In genomic region chr4:88033216-88033653, GRCm38 (mm10) we compare ENCODE assay signal across 1 mouse cellular context.
A peak's percentile ranks its signal among the peaks of the same experiment; 100 is the strongest.
TF ChIP-seq lines count a peak whose summit lies in the region.

Mllt3 (minus strand) TSS chr4:88033364.

TF ChIP-seq in CH12.LX, 34 proteins besides CTCF, POLR2A, EP300 and RAD21 (continued from another document):
- TF ChIP-seq ELF1 (IDR thresholded peaks at IDR 0.05; ENCODE audit: low read depth, low read length) (peak; percentile 36; the same call in 1 of the 2 replicates), TBP (conservative IDR thresholded peaks at IDR 0.05; ENCODE audit: low read depth, low read length) (no peak), SMC3 (IDR thresholded peaks at IDR 0.05; ENCODE audit: low read depth, low read length) (no peak), SIN3A (IDR thresholded peaks at IDR 0.05; ENCODE audit: low read length) (peak; percentile 26; the same call in 1 of the 2 replicates), MXI1 (IDR thresholded peaks at IDR 0.05; ENCODE audit: low read depth, low read length) (peak; percentile 34; the same call in 1 of the 2 replicates), PAX5 (IDR thresholded peaks at IDR 0.05; ENCODE audit: low read length) (no peak), MAX (IDR thresholded peaks at IDR 0.05; ENCODE audit: low read length) (peak; percentile 43; the same call in 1 of the 2 replicates), HCFC1 (IDR thresholded peaks at IDR 0.05; ENCODE audit: low read depth, low read length) (peak; percentile 45), MAFK (IDR thresholded peaks at IDR 0.05; ENCODE audit: insufficient replicate concordance, low read length) (no peak), ZKSCAN1 (IDR thresholded peaks at IDR 0.05; ENCODE audit: borderline replicate concordance, low read depth, low read length) (no peak), KAT2A (IDR thresholded peaks at IDR 0.05; ENCODE audit: insufficient replicate concordance, low read length) (0 out of 2 replicates have a peak, but pooled peaks have one; percentile 31), ZMIZ1 (IDR thresholded peaks at IDR 0.05; ENCODE audit: low read depth, low read length) (no peak), USF1 (IDR thresholded peaks at IDR 0.05; ENCODE audit: low read depth, low read length) (no peak)
